Mouse (Mus musculus): Measurements from ENCODE around the gene Abhd4.

GRCm38 (mm10) chr14:54224064-54224417, 29.9 kb upstream of the Abhd4 start:
- TF ChIP-seq POLR2A (IDR thresholded peaks at IDR 0.05; ENCODE audit: extremely low read depth, insufficient read depth, low read length) (no peak), CTCF (IDR thresholded peaks at IDR 0.05; ENCODE audit: low read depth, low read length) (no peak)
